Mouse (Mus musculus) E14TG2a.4 (cell line): ENCODE results near the gene Baiap2l2.

Experiments used
- CTCF ChIP-seq: conservative IDR thresholded peaks from 2 replicates; pipeline ENCODE4 v1.5.1; 2014; ENCODE audit warnings: low read length
- POU5F1 ChIP-seq: IDR thresholded peaks from 2 replicates; pipeline ENCODE4 v1.6.1; 2014; ENCODE audit warnings: low read length, borderline replicate concordance

- no peak for TF ChIP-seq CTCF
- no peak for TF ChIP-seq POU5F1
Observed at GRCm38 (mm10) chr15:79329346-79329978, 44.1 kb upstream of the Baiap2l2 start.
